In genomic region chr9:42293051-42293450, GRCm38 (mm10) we compare ENCODE assay signal across 22 mouse cellular contexts. TPM values are rescaled to one million over a fixed set of nuclear protein-coding genes. Genes with fewer than 3 reads are reported as not detected.
DNase-seq lines count a peak whose midpoint lies in the region; ATAC-seq and TF ChIP-seq lines count a peak whose summit lies in the region.
"Had no signal": no experiment of that assay in that cellular context is flagged by ENCODE, and none has a peak within 500 bp of the region (broad histone marks: within the 10 kb centered on the region; RNA-seq: fewer than 3 reads in every experiment).

No protein-coding gene starts in this region.

- H3K27ac ChIP-seq in hindbrain, embryonic 11.5 days (ENCODE audit: low read depth, low read length) = no peak overlapping the region
- H3K27ac ChIP-seq in hindbrain, embryonic 10.5 days = no peak overlapping the region
- H3K27ac ChIP-seq in midbrain, embryonic 13.5 days = 0 out of 2 replicates have a peak overlapping the region, but pooled peaks have one; percentile 14
- H3K27ac ChIP-seq in midbrain, embryonic 11.5 days (ENCODE audit: low read depth, low read length) = no peak overlapping the region
- peak overlapping the region; percentile 51; the same call in 1 of the 2 replicates for H3K27ac ChIP-seq in hindbrain, embryonic 14.5 days
- H3K27ac ChIP-seq in midbrain, embryonic 16.5 days (ENCODE audit: low read length) = no peak overlapping the region; the same call in 1 of the 2 replicates
- no peak overlapping the region for H3K27ac ChIP-seq in intestine, postnatal 0 days (ENCODE audit: low read depth, low read length)
- H3K27ac ChIP-seq: forebrain, embryonic 10.5 days; heart, adult 2 months; left cerebral cortex, adult 2 months had no signal

- H3K4me1 ChIP-seq in hindbrain, embryonic 11.5 days (replicated peaks; ENCODE audit: control insufficient read depth, insufficient read depth, low read length) = no peaks in the 10 kb centered on the region
- no peaks in the 10 kb centered on the region for H3K4me1 ChIP-seq in hindbrain, embryonic 10.5 days (replicated peaks)
- 0 out of 2 replicates have a peak, but pooled peaks cover 7% of the 10 kb centered on the region for H3K4me1 ChIP-seq in midbrain, embryonic 13.5 days (replicated peaks)
- no peaks in the 10 kb centered on the region for H3K4me1 ChIP-seq in midbrain, embryonic 11.5 days (ENCODE audit: control insufficient read depth, insufficient read depth, low read length)
- H3K4me1 ChIP-seq in hindbrain, embryonic 14.5 days (replicated peaks; ENCODE audit: control insufficient read depth, insufficient read depth, low read length) = 0 out of 2 replicates have a peak, but pooled peaks cover 4% of the 10 kb centered on the region
- 0 out of 2 replicates have a peak, but pooled peaks cover 3% of the 10 kb centered on the region for H3K4me1 ChIP-seq in midbrain, embryonic 16.5 days (ENCODE audit: control insufficient read depth, insufficient read depth, low read length)
- no peaks in the 10 kb centered on the region for H3K4me1 ChIP-seq in intestine, postnatal 0 days (replicated peaks; ENCODE audit: control insufficient read depth, insufficient read depth, low read length)

- no peaks in the 10 kb centered on the region for H3K27me3 ChIP-seq in hindbrain, embryonic 11.5 days (ENCODE audit: control insufficient read depth, insufficient read depth, low read length)
- H3K27me3 ChIP-seq in hindbrain, embryonic 10.5 days (ENCODE audit: insufficient read depth, poor library complexity, severe bottlenecking) = no peaks in the 10 kb centered on the region
- H3K27me3 ChIP-seq in midbrain, embryonic 13.5 days = no peaks in the 10 kb centered on the region
- H3K27me3 ChIP-seq in midbrain, embryonic 11.5 days (ENCODE audit: control insufficient read depth, insufficient read depth, low read length) = no peaks in the 10 kb centered on the region
- H3K27me3 ChIP-seq in hindbrain, embryonic 14.5 days (ENCODE audit: control insufficient read depth, insufficient read depth, low read length) = no peaks in the 10 kb centered on the region
- no peaks in the 10 kb centered on the region for H3K27me3 ChIP-seq in midbrain, embryonic 16.5 days (ENCODE audit: control insufficient read depth, insufficient read depth, low read depth, low read length)
- H3K27me3 ChIP-seq in intestine, postnatal 0 days (replicated peaks; ENCODE audit: control insufficient read depth, insufficient read depth, low read length) = no peaks in the 10 kb centered on the region

- H3K4me2 ChIP-seq in hindbrain, embryonic 11.5 days (replicated peaks; ENCODE audit: low read depth, low read length) = no peak overlapping the region
- H3K4me2 ChIP-seq in midbrain, embryonic 13.5 days (replicated peaks) = 0 out of 2 replicates have a peak overlapping the region, but pooled peaks have one; percentile 6
- no peak overlapping the region for H3K4me2 ChIP-seq in midbrain, embryonic 11.5 days
- no peak overlapping the region for H3K4me2 ChIP-seq in hindbrain, embryonic 14.5 days (replicated peaks)
- H3K4me2 ChIP-seq in midbrain, embryonic 16.5 days (ENCODE audit: low read length) = no peak overlapping the region
- H3K4me2 ChIP-seq in intestine, postnatal 0 days (replicated peaks; ENCODE audit: low read depth) = no peak overlapping the region

- TF ChIP-seq CTCF in intestine, postnatal 0 days (IDR thresholded peaks at IDR 0.05; ENCODE audit: low read depth) = no peak

- WGBS in hindbrain, embryonic 11.5 days = 46% methylated on average over 7 of the region's 7 CpGs
- 56% methylated on average over 7 of the region's 7 CpGs for WGBS in hindbrain, embryonic 10.5 days
- whole genome bisulfite sequencing in midbrain, embryonic 13.5 days = 26% methylated on average over 7 of the region's 7 CpGs
- 29% methylated on average over 7 of the region's 7 CpGs for WGBS in midbrain, embryonic 11.5 days
- 25% methylated on average over 7 of the region's 7 CpGs for WGBS in hindbrain, embryonic 14.5 days
- 26% methylated on average over 7 of the region's 7 CpGs for WGBS in midbrain, embryonic 16.5 days
- WGBS in intestine, postnatal 0 days = 43% methylated on average over 7 of the region's 7 CpGs

- no peaks in the 10 kb centered on the region for H3K36me3 ChIP-seq in hindbrain, embryonic 11.5 days (ENCODE audit: control insufficient read depth, insufficient read depth, low read length)
- no peaks in the 10 kb centered on the region for H3K36me3 ChIP-seq in hindbrain, embryonic 10.5 days
- H3K36me3 ChIP-seq in midbrain, embryonic 13.5 days = no peaks in the 10 kb centered on the region
- H3K36me3 ChIP-seq in midbrain, embryonic 11.5 days (ENCODE audit: control insufficient read depth, insufficient read depth, low read length) = no peaks in the 10 kb centered on the region
- no peaks in the 10 kb centered on the region for H3K36me3 ChIP-seq in hindbrain, embryonic 14.5 days (replicated peaks; ENCODE audit: control insufficient read depth, insufficient read depth)
- no peaks in the 10 kb centered on the region for H3K36me3 ChIP-seq in midbrain, embryonic 16.5 days (ENCODE audit: control insufficient read depth, insufficient read depth, low read length)
- H3K36me3 ChIP-seq in intestine, postnatal 0 days (ENCODE audit: control insufficient read depth, insufficient read depth) = no peaks in the 10 kb centered on the region
- H3K36me3 ChIP-seq: forebrain, embryonic 10.5 days had no signal

- no peak for ATAC-seq in hindbrain, embryonic 11.5 days (ENCODE audit: low FRiP score)
- 0 out of 2 replicates have a peak, but pooled peaks have one; percentile 56 for ATAC-seq in midbrain, embryonic 13.5 days
- no peak for ATAC-seq in midbrain, embryonic 11.5 days (ENCODE audit: low FRiP score)
- ATAC-seq in hindbrain, embryonic 14.5 days (ENCODE audit: low FRiP score) = peak; percentile 57; the same call in 1 of the 2 replicates
- 0 out of 2 replicates have a peak, but pooled peaks have one; percentile 11 for ATAC-seq in midbrain, embryonic 16.5 days
- no peak for ATAC-seq in intestine, postnatal 0 days

- peak; percentile 12 for DNase-seq in hindbrain, embryonic 11.5 days (ENCODE audit: low spot score)
- DNase-seq in hindbrain, embryonic 10.5 days (ENCODE audit: low spot score) = no peak
- DNase-seq in midbrain, embryonic 11.5 days (ENCODE audit: low spot score, missing footprints) = no peak
- DNase-seq in hindbrain, embryonic 14.5 days (ENCODE audit: low spot score) = peak; percentile 30
- DNase-seq in gastrocnemius, adult 18-20 months (ENCODE audit: low spot score) = no peak
- DNase-seq: adrenal gland, postnatal 25 days; B cell, adult 2 months; cerebellum, adult 18-20 months; cerebellum, postnatal 36 days; gastrocnemius, postnatal 14 days; heart, adult 2 months; kidney, adult 8-10 months; kidney, postnatal 36 days; layer of hippocampus, adult 9-11 months; lung, adult 18-20 months; thymus, postnatal 4 days had no signal

- H3K4me3 ChIP-seq in hindbrain, embryonic 11.5 days (ENCODE audit: low read depth, low read length) = no peak overlapping the region
- H3K4me3 ChIP-seq in hindbrain, embryonic 10.5 days = no peak overlapping the region
- no peak overlapping the region for H3K4me3 ChIP-seq in midbrain, embryonic 13.5 days (replicated peaks)
- H3K4me3 ChIP-seq in midbrain, embryonic 11.5 days (ENCODE audit: low read depth, low read length) = no peak overlapping the region
- no peak overlapping the region for H3K4me3 ChIP-seq in hindbrain, embryonic 14.5 days (replicated peaks; ENCODE audit: low read length)
- no peak overlapping the region for H3K4me3 ChIP-seq in midbrain, embryonic 16.5 days (ENCODE audit: low read depth, low read length)
- no peak overlapping the region for H3K4me3 ChIP-seq in intestine, postnatal 0 days (ENCODE audit: low read depth, low read length)
- H3K4me3 ChIP-seq: forebrain, embryonic 10.5 days; heart, adult 2 months; left cerebral cortex, adult 2 months; myocyte had no signal

- no peaks in the 10 kb centered on the region for H3K9me3 ChIP-seq in hindbrain, embryonic 11.5 days (ENCODE audit: control insufficient read depth, low read length)
- H3K9me3 ChIP-seq in hindbrain, embryonic 10.5 days = no peaks in the 10 kb centered on the region
- 0 out of 2 replicates have a peak, but pooled peaks cover 3% of the 10 kb centered on the region for H3K9me3 ChIP-seq in midbrain, embryonic 13.5 days
- H3K9me3 ChIP-seq in midbrain, embryonic 11.5 days (ENCODE audit: control insufficient read depth, low read length) = no peaks in the 10 kb centered on the region
- H3K9me3 ChIP-seq in hindbrain, embryonic 14.5 days (ENCODE audit: control insufficient read depth, low read length) = no peaks in the 10 kb centered on the region
- H3K9me3 ChIP-seq in midbrain, embryonic 16.5 days (replicated peaks; ENCODE audit: control insufficient read depth, low read length, poor library complexity, severe bottlenecking) = no peaks in the 10 kb centered on the region
- H3K9me3 ChIP-seq in intestine, postnatal 0 days (ENCODE audit: control insufficient read depth) = no peaks in the 10 kb centered on the region
- H3K9me3 ChIP-seq: forebrain, embryonic 10.5 days had no signal

- H3K9ac ChIP-seq in hindbrain, embryonic 11.5 days (ENCODE audit: low read depth, low read length) = no peak overlapping the region
- H3K9ac ChIP-seq in midbrain, embryonic 13.5 days (replicated peaks) = no peak overlapping the region
- no peak overlapping the region for H3K9ac ChIP-seq in midbrain, embryonic 11.5 days (ENCODE audit: low read length)
- 0 out of 2 replicates have a peak overlapping the region, but pooled peaks have one; percentile 4 for H3K9ac ChIP-seq in hindbrain, embryonic 14.5 days
- H3K9ac ChIP-seq in midbrain, embryonic 16.5 days (ENCODE audit: low read depth, low read length) = no peak overlapping the region
- H3K9ac ChIP-seq in intestine, postnatal 0 days (ENCODE audit: low read depth, low read length) = no peak overlapping the region

RNA-seq across cellular contexts. Expression of gene Sc5d, which starts 29.0 kb away (rescaled TPM):
- polyA plus RNA-seq in hindbrain, embryonic 11.5 days (2014; fragmentation: Nextera tagmentation; extraction: Ambion mirVana) = 73.3 and 80.9 TPM in 2 replicates
- polyA plus RNA-seq in hindbrain, embryonic 10.5 days (2016; fragmentation: Nextera tagmentation; extraction: Ambion mirVana) = 63.5 and 64.9 TPM in 2 replicates
- 60.7 and 67.2 TPM in 2 replicates for polyA plus RNA-seq in midbrain, embryonic 13.5 days (2015; fragmentation: Nextera tagmentation; extraction: Ambion mirVana)
- 60.0 and 67.2 TPM in 2 replicates for polyA plus RNA-seq in midbrain, embryonic 11.5 days (2014; fragmentation: Nextera tagmentation; extraction: Ambion mirVana)
- polyA plus RNA-seq in hindbrain, embryonic 14.5 days (2014; fragmentation: Nextera tagmentation; extraction: Ambion mirVana) = 88.1 and 89.3 TPM in 2 replicates
- polyA plus RNA-seq in midbrain, embryonic 16.5 days (2015; fragmentation: Nextera tagmentation; extraction: Ambion mirVana) = 88.3 and 90.2 TPM in 2 replicates
- 79.8 and 87.7 TPM in 2 replicates for polyA plus RNA-seq in intestine, postnatal 0 days (2015; fragmentation: Nextera tagmentation; extraction: Ambion mirVana)
- total RNA-seq in gastrocnemius, adult 18-20 months (2021) = 10 to 100 TPM; 20.1 to 22.8 TPM

Comparison
In these comparisons a context has a peak if more than half of its experiments do, and no peak if none do; other contexts are left out.
1. ATAC-seq: peak in midbrain, embryonic 13.5 days (single experiment), hindbrain, embryonic 14.5 days (single experiment) and midbrain, embryonic 16.5 days (single experiment); none in hindbrain, embryonic 11.5 days (single experiment), midbrain, embryonic 11.5 days (single experiment) and intestine, postnatal 0 days (single experiment).
2. DNase-seq: peak in hindbrain, embryonic 11.5 days (single experiment) and hindbrain, embryonic 14.5 days (single experiment); none in hindbrain, embryonic 10.5 days (single experiment), midbrain, embryonic 11.5 days (single experiment) and gastrocnemius, adult 18-20 months (single experiment).
3. H3K27ac ChIP-seq: peak in midbrain, embryonic 13.5 days (single experiment) and hindbrain, embryonic 14.5 days (single experiment); none in hindbrain, embryonic 11.5 days (single experiment), hindbrain, embryonic 10.5 days (single experiment), midbrain, embryonic 11.5 days (single experiment), midbrain, embryonic 16.5 days (single experiment) and intestine, postnatal 0 days (single experiment).